Mouse (Mus musculus): Measurements from ENCODE around the gene Ntng1.

- no peak for TF ChIP-seq CTCF (IDR thresholded peaks at IDR 0.05; ENCODE audit: low read depth, low read length)
- no peak for TF ChIP-seq POLR2A (IDR thresholded peaks at IDR 0.05; ENCODE audit: extremely low read depth, insufficient read depth, low read length)
Observed at GRCm38 (mm10) chr3:110010441-110010840, 133.4 kb downstream of the Ntng1 start.
